Mouse (Mus musculus) adrenal gland, postnatal 25 days (tissue): ENCODE measurements around the gene Gm20854. TPM values are rescaled to one million over a fixed set of nuclear protein-coding genes. Genes with fewer than 3 reads are reported as not detected.
"Not testable (repeated sequence)": the region's sequence is repeated elsewhere in the genome, so short reads cannot be mapped to it uniquely, and the experiment has no call there.

Source experiments
- DNase-seq: peaks from one replicate; pipeline ENCODE4 v3.0.0; 2021; ENCODE audit warnings: mixed read lengths
- long read RNA-seq: library from polyadenylated mRNA; stranded (forward); transcript quantifications from one replicate; pipeline ENCODE4 v2.0.0, GENCODE M21; 2021
- total RNA-seq: library from RNA; stranded (reverse); gene quantifications from 2 replicates; pipeline ENCODE4 v1.2.3, GENCODE M21; 2021

The Gm20854 gene
- total RNA-seq = not detected in 2 replicates
- long read RNA-seq = 0 reads

DNA sequence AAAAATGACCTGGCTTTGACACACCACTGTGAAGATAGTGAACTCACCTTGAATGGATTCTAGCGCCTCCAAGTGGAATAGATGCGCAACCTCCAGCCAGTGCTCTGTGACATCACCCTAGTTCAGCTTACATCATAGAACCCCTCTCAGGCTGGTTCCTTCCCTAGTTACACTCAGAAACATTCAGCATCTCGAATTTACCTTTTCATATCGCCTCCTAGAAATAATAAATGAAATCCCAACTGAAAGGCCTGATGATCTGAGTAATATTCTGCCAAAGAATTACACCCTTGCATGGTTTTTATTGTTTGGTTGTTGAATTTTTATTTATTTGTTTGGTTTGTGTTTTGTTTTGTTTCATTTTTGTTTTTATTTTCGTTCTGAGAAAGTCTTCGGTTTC is at the start of gene Gm20854:
Gene Gm20854, minus strand, starts transcription at position 101 of the 400 bp plus-strand sequence.
- not testable (repeated sequence) for DNase-seq
